Comparison of ENCODE assay signal across 35 mouse cellular contexts in genomic region chr11:76728093-76728492, GRCm38 (mm10). TPM values are rescaled to one million over a fixed set of nuclear protein-coding genes. Genes with fewer than 3 reads are reported as not detected.
"Had no signal": no experiment of that assay in that cellular context is flagged by ENCODE, and none has a peak within 500 bp of the region (broad histone marks: within the 10 kb centered on the region; RNA-seq: fewer than 3 reads in every experiment).

No protein-coding gene starts in this region.

- DNase-seq: gastrocnemius, adult 2 months; gastrocnemius, postnatal 10 days; gastrocnemius, postnatal 25 days; heart, adult 18-20 months; heart, postnatal 10 days; heart, postnatal 4 days; kidney, adult 18-20 months; kidney, adult 8-10 months; kidney, postnatal 10 days; kidney, postnatal 25 days; kidney, postnatal 4 days; liver; liver, embryonic 13.5 days had no signal

- H3K9me3 ChIP-seq: heart, embryonic 10.5 days; heart, embryonic 12.5 days; hindbrain, embryonic 10.5 days; hindbrain, embryonic 12.5 days; intestine, embryonic 15.5 days; limb, embryonic 10.5 days; limb, embryonic 12.5 days; liver, embryonic 13.5 days; liver, embryonic 15.5 days had no signal

- H3K4me3 ChIP-seq: gastrocnemius, adult 2 months; heart, embryonic 10.5 days; heart, embryonic 12.5 days; hindbrain, embryonic 10.5 days; hindbrain, embryonic 12.5 days; intestine, embryonic 15.5 days; layer of hippocampus, adult 2 months; left cerebral cortex, adult 2 months; limb, embryonic 10.5 days; limb, embryonic 12.5 days; liver, embryonic 13.5 days; liver, embryonic 15.5 days had no signal

- H3K27me3 ChIP-seq: heart, embryonic 12.5 days; hindbrain, embryonic 12.5 days; intestine, embryonic 15.5 days; limb, embryonic 12.5 days; liver, embryonic 13.5 days; liver, embryonic 15.5 days had no signal

- H3K4me1 ChIP-seq: heart, embryonic 10.5 days; heart, embryonic 12.5 days; hindbrain, embryonic 10.5 days; hindbrain, embryonic 12.5 days; intestine, embryonic 15.5 days; liver, embryonic 13.5 days; liver, embryonic 15.5 days had no signal

- H3K4me2 ChIP-seq: heart, embryonic 12.5 days; hindbrain, embryonic 12.5 days; hindbrain, embryonic 14.5 days; intestine, embryonic 15.5 days; limb, embryonic 12.5 days; liver, embryonic 11.5 days; liver, embryonic 13.5 days; liver, embryonic 15.5 days had no signal

- H3K9ac ChIP-seq: heart, embryonic 12.5 days; hindbrain, embryonic 12.5 days; hindbrain, embryonic 14.5 days; intestine, embryonic 15.5 days; limb, embryonic 12.5 days; liver, embryonic 13.5 days; liver, embryonic 15.5 days had no signal

- H3K27ac ChIP-seq: gastrocnemius, adult 2 months; heart, embryonic 10.5 days; hindbrain, embryonic 10.5 days; hindbrain, embryonic 12.5 days; hindbrain, embryonic 14.5 days; intestine, embryonic 15.5 days; layer of hippocampus, adult 2 months; left cerebral cortex, adult 2 months; limb, embryonic 10.5 days; limb, embryonic 12.5 days; liver, embryonic 13.5 days; liver, embryonic 15.5 days had no signal

- ATAC-seq: hindbrain, embryonic 16.5 days; inflammation-experienced regulatory T-cells, adult 6 months; intestine, embryonic 15.5 days; intestine, postnatal 0 days had no signal

RNA-seq across cellular contexts. Expression of gene Trarg1, which starts 48.5 kb away (rescaled TPM):
- total RNA-seq: granulocyte monocyte progenitor cell, adult 5-6 weeks had no signal
- polyA plus RNA-seq: heart, embryonic 12.5 days; liver, embryonic 13.5 days; liver, embryonic 15.5 days had no signal

RNA-seq across cellular contexts. Expression of gene Bhlha9, which starts 55.8 kb away (rescaled TPM):
- total RNA-seq: gastrocnemius, adult 2 months; gastrocnemius, postnatal 10 days; gastrocnemius, postnatal 25 days; gastrocnemius, postnatal 4 days; granulocyte monocyte progenitor cell, adult 5-6 weeks; heart, adult 18-20 months; heart, adult 8-10 months; heart, postnatal 10 days; heart, postnatal 25 days; heart, postnatal 4 days had no signal
- polyA plus RNA-seq: heart, embryonic 14.5 days; heart, embryonic 16.5 days; inflammation-experienced regulatory T-cells, adult 6 months; intestine, postnatal 0 days; kidney, embryonic 14.5 days; liver, embryonic 13.5 days; liver, embryonic 15.5 days had no signal
